Mouse (Mus musculus) lung, embryonic 16.5 days (tissue): Measurements from ENCODE around the gene 1500011B03Rik. TPM values are rescaled to one million over a fixed set of nuclear protein-coding genes. Genes with fewer than 3 reads are reported as not detected.

ENCODE experiments used
- ATAC-seq: fragments of 200-750 bp; cut with Nextera tagmentation; 2 replicates; pipeline ENCODE4 v1.8.0; 2017; ENCODE audit warnings: low read depth, mild to moderate bottlenecking, moderate library complexity
- H3K27ac ChIP-seq: fragments of 300-500 bp; sonication (generic); 2 replicates; pipeline ENCODE4 v1.5.1; 2014; ENCODE audit warnings: mild to moderate bottlenecking, control low read depth, low read length
- H3K27me3 ChIP-seq: fragments of 300-500 bp; sonication (generic); 2 replicates; pipeline ENCODE4 v1.6.1; 2014; ENCODE audit warnings: low read depth, low read length, mixed read lengths; ENCODE audit not compliant: control insufficient read depth, insufficient read depth
- H3K36me3 ChIP-seq: fragments of 300-500 bp; sonication (generic); 2 replicates; pipeline ENCODE4 v1.6.1; 2014; ENCODE audit warnings: low read length; ENCODE audit not compliant: control insufficient read depth, insufficient read depth
- H3K4me1 ChIP-seq: fragments of 300-500 bp; sonication (generic); replicated peaks from 2 replicates; pipeline ENCODE4 v1.6.1; 2014; ENCODE audit warnings: low read length, mixed read lengths; ENCODE audit not compliant: control insufficient read depth, insufficient read depth
- H3K4me2 ChIP-seq: fragments of 300-500 bp; sonication (generic); 2 replicates; pipeline ENCODE4 v1.6.1; 2014; ENCODE audit warnings: low read depth, low read length, control low read depth
- H3K4me3 ChIP-seq: fragments of 300-500 bp; sonication (generic); 2 replicates; pipeline ENCODE4 v1.5.1; 2014; ENCODE audit warnings: mild to moderate bottlenecking, low read length, control low read depth
- H3K9ac ChIP-seq: fragments of 300-500 bp; sonication (generic); 2 replicates; pipeline ENCODE4 v1.6.1; 2014; ENCODE audit warnings: low read length, control low read depth
- H3K9me3 ChIP-seq: fragments of 300-500 bp; sonication (generic); 2 replicates; pipeline ENCODE4 v1.6.1; 2016; ENCODE audit warnings: low read length; ENCODE audit not compliant: control insufficient read depth
- WGBS: fragments of 180-500 bp; shearing (Covaris S2); extraction: QIAGEN DNeasy Blood & Tissue Kit; methylation state at CpG from one replicate; pipeline ENCODE4 v1.1.7; 2014; 5-methylcytosine and 5-hydroxymethylcytosine counted together
- microRNA-seq: library from miRNA; unstranded; fragments of <30 nt; microRNA quantifications from one replicate; pipeline ENCODE4, GENCODE M21; 2016
- polyA plus RNA-seq: library from polyadenylated mRNA; unstranded; fragments of >200 nt; fragmentation: Nextera tagmentation; extraction: Ambion mirVana; gene quantifications from 2 replicates; pipeline ENCODE4 v1.2.1, GENCODE M21; 2015

The 1500011B03Rik gene
- polyA plus RNA-seq, 1 experiment from 2014 or later = 70.6 TPM

DNA sequence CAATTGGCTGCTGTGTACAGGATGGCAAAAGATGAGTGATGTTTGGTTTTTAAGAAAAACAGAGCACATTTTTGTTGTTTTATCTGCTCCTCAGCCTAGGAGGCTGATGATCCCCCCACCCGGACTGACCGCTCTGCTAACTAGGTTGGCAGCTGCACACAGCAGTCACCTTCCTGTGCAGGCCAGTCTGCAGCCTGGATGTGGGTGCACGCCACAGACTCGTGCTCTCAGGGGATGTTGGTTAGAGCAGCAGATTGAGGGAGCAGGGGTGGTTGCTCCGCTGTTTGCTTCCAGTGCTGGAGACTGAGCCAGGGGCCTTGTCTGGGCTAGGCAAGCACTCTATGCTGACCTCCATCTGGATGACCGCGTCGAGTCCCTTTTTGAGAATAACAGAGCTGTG, 53.5 kb downstream of the 1500011B03Rik start:
- no peak for ATAC-seq
- no peak overlapping the region for H3K4me3 ChIP-seq

GRCm38 (mm10) chr5:114767185-114767584, 56.1 kb downstream of the 1500011B03Rik start:
- no peak overlapping the region for H3K9ac ChIP-seq
- H3K4me2 ChIP-seq = no peak overlapping the region
- 86% methylated on average over 7 of the region's 7 CpGs for WGBS
- H3K36me3 ChIP-seq = peaks cover 18% of the 10 kb centered on the region; the same call in 1 of the 2 replicates
- H3K4me3 ChIP-seq = no peak overlapping the region
- no peaks in the 10 kb centered on the region for H3K9me3 ChIP-seq
- ATAC-seq = no peak
- no peaks in the 10 kb centered on the region for H3K27me3 ChIP-seq
- H3K4me1 ChIP-seq = peaks cover 11% of the 10 kb centered on the region
- H3K27ac ChIP-seq = no peak overlapping the region

More for the DNA sequence above, 53.5 kb downstream of the 1500011B03Rik start:
- H3K27ac ChIP-seq = no peak overlapping the region
- no peaks in the 10 kb centered on the region for H3K9me3 ChIP-seq
- no peak overlapping the region for H3K9ac ChIP-seq
- no peak overlapping the region for H3K4me2 ChIP-seq
- peaks cover 11% of the 10 kb centered on the region; the same call in 1 of the 2 replicates for H3K36me3 ChIP-seq
- 86% methylated on average over 8 of the region's 8 CpGs for WGBS
- peaks cover 15% of the 10 kb centered on the region for H3K4me1 ChIP-seq
- no peaks in the 10 kb centered on the region for H3K27me3 ChIP-seq

GRCm38 (mm10) chr5:114766686-114767085, 56.6 kb downstream of the 1500011B03Rik start:
- Histone ChIP-seq H3K4me1 (peaks cover 6% of the 10 kb centered on the region), H3K27ac (no peak overlapping the region), H3K36me3 (peaks cover 18% of the 10 kb centered on the region; the same call in 1 of the 2 replicates), H3K9ac (no peak overlapping the region), H3K4me2 (no peak overlapping the region), H3K4me3 (no peak overlapping the region), H3K27me3 (no peaks in the 10 kb centered on the region), H3K9me3 (no peaks in the 10 kb centered on the region)
- 86% methylated on average over 8 of the region's 8 CpGs for WGBS
- no peak for ATAC-seq

- Histone ChIP-seq H3K9me3 (no peaks in the 10 kb centered on the region), H3K36me3 (peaks cover 18% of the 10 kb centered on the region; the same call in 1 of the 2 replicates), H3K4me1 (no peaks in the 10 kb centered on the region), H3K4me2 (no peak overlapping the region), H3K9ac (no peak overlapping the region), H3K4me3 (no peak overlapping the region), H3K27me3 (no peaks in the 10 kb centered on the region), H3K27ac (no peak overlapping the region)
- no peak for ATAC-seq
- whole genome bisulfite sequencing = 84% methylated on average over 18 of the region's 18 CpGs
Measured at GRCm38 (mm10) chr5:114764812-114765735, 58.2 kb downstream of the 1500011B03Rik start.

DNA sequence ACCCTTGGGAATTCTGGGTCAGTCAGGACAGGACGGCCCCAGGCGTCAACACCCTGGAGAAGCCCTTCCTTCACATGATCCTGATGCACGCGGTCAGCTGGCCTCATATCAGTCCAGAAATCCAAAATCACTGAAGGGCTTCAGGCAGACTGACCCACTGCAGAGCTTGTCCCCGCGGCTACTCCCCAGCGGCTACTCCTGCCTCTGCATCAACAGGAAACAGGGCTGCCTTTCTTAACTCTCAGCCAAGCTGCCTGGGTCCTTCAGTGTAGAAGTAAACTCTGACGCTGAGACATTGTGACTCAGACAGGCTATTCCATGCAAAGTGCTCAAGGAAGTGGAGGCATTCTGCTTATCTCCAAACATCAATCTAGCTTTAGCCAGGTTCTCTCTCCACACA, 61.3 kb downstream of the 1500011B03Rik start:
- ATAC-seq = peak; percentile 36; the same call in 1 of the 2 replicates
- H3K9me3 ChIP-seq = no peaks in the 10 kb centered on the region
- 62% methylated on average over 8 of the region's 8 CpGs for WGBS
- H3K27ac ChIP-seq = peak overlapping the region; percentile 0; the same call in 1 of the 2 replicates
- H3K9ac ChIP-seq = no peak overlapping the region
- no peaks in the 10 kb centered on the region for H3K27me3 ChIP-seq
- H3K4me1 ChIP-seq = no peaks in the 10 kb centered on the region
- no peak overlapping the region for H3K4me3 ChIP-seq
- H3K4me2 ChIP-seq = no peak overlapping the region
- peaks cover 23% of the 10 kb centered on the region for H3K36me3 ChIP-seq

GRCm38 (mm10) chr5:114759536-114760090, 63.7 kb downstream of the 1500011B03Rik start:
- ATAC-seq = no peak
- peaks cover 24% of the 10 kb centered on the region for H3K36me3 ChIP-seq

More at GRCm38 (mm10) chr5:114759536-114760090, 63.7 kb downstream of the 1500011B03Rik start:
- H3K4me1 ChIP-seq = no peaks in the 10 kb centered on the region
- H3K4me2 ChIP-seq = no peak overlapping the region
- H3K4me3 ChIP-seq = no peak overlapping the region
- H3K27me3 ChIP-seq = no peaks in the 10 kb centered on the region
- H3K9ac ChIP-seq = no peak overlapping the region
- H3K9me3 ChIP-seq = no peaks in the 10 kb centered on the region
- 91% methylated on average over 5 of the region's 5 CpGs for WGBS
- H3K27ac ChIP-seq = no peak overlapping the region

Small RNA genes within 50 kb of the gene (microRNA-seq; reads per million reads assigned to microRNA genes)
- gene Mir6240 = 9.5 reads per million, percentile 23 among the genes with 10 or more reads in this experiment

Other genes with a start within 250 kb of the 1500011B03Rik start
- 2.8 and 2.9 TPM in 2 replicates for gene Trpv4, start 165.0 kb downstream of the 1500011B03Rik start, polyA plus RNA-seq
- 104 and 105 TPM in 2 replicates for gene Gltp, start 132.5 kb downstream of the 1500011B03Rik start, polyA plus RNA-seq
- 11.5 and 14.0 TPM in 2 replicates for gene Tchp, start 115.7 kb downstream of the 1500011B03Rik start, polyA plus RNA-seq
- 31.2 and 43.1 TPM in 2 replicates for gene Ankrd13a, start 48.8 kb downstream of the 1500011B03Rik start, polyA plus RNA-seq
- gene Git2, start 48.0 kb downstream of the 1500011B03Rik start, polyA plus RNA-seq = 57.4 and 59.0 TPM in 2 replicates
- gene 4930519G04Rik, start 30.2 kb upstream of the 1500011B03Rik start, polyA plus RNA-seq = not detected in 2 replicates
- gene Gm9936, start 35.2 kb upstream of the 1500011B03Rik start, polyA plus RNA-seq = 0.06 and 0.11 TPM in 2 replicates
- gene Oasl2, start 73.5 kb upstream of the 1500011B03Rik start, polyA plus RNA-seq = 8.3 and 9.3 TPM in 2 replicates
- 0.50 and 0.85 TPM in 2 replicates for gene Oasl1, start 99.8 kb upstream of the 1500011B03Rik start, polyA plus RNA-seq
- gene 2210016L21Rik, start 118.7 kb upstream of the 1500011B03Rik start, polyA plus RNA-seq = 48.0 and 49.2 TPM in 2 replicates
- gene Hnf1a, start 147.6 kb upstream of the 1500011B03Rik start, polyA plus RNA-seq = 0.08 and 0.16 TPM in 2 replicates
- 9.6 and 9.8 TPM in 2 replicates for gene Sppl3, start 187.7 kb upstream of the 1500011B03Rik start, polyA plus RNA-seq